Mouse (Mus musculus): ENCODE data around the gene Smarcc2. TPM values are rescaled to one million over a fixed set of nuclear protein-coding genes. Genes with fewer than 3 reads are reported as not detected.
A peak's percentile ranks its signal among the peaks of the same experiment; 100 is the strongest.
"Not testable (repeated sequence)": the region's sequence is repeated elsewhere in the genome, so short reads cannot be mapped to it uniquely, and the experiment has no call there.

The Smarcc2 gene
- polyA plus RNA-seq, 1 experiment from 2014 or later = 125 TPM

DNA sequence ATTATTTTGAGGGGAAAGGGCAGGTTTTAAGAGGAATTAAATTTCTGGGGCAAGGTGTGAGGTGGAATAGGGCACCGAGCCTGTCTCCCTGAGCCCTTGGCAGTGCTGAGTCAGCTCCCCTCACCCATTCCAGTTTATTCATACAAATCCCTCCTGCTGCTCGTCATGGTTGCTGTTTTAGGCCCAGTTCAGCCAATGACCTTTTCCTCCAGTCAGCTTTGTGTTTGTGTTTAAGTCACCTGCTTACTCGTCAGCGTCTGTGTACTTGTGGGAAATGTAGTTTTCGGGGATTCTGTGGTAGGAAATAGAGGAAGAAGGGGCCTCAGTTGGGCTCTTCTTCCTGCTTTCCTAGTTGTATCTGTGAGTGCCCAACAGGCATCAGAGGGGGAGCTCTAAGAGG, 30.3 kb downstream of the Smarcc2 start:
- Histone ChIP-seq H3K4me2 (replicated peaks) (no peak overlapping the region), H3K4me1 (peaks cover 17% of the 10 kb centered on the region), H3K4me3 (no peak overlapping the region), H3K27ac (peak overlapping the region; percentile 56; the same call in 1 of the 2 replicates), H3K36me3 (peaks cover 71% of the 10 kb centered on the region), H3K9me3 (no peaks in the 10 kb centered on the region), H3K9ac (no peak overlapping the region), H3K27me3 (no peaks in the 10 kb centered on the region)
- no peak for ATAC-seq (ENCODE audit: insufficient number of reproducible peaks, insufficient read depth, low FRiP score, low TSS enrichment)
- WGBS = 64% methylated on average over 5 of the region's 5 CpGs

DNA sequence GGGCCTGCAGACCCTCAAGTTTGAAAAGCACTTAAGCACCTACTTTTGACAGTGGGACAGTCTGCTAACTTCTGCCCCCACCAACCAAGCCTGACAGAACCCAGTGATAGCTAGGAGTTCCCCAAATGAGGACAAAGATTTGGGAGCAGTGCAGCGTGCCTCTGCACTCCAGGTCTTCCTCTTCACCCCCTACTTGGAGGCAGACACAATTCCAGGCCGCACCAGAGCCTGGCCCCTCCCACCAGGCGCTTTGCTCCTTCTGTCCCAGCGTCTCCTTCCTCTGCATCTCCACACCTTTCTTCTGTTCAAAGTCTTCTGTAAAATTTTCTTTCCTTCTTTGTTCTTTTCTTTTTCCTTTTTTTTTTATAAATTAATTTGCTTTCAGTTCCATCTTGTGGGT, 30.7 kb downstream of the Smarcc2 start:
- Histone ChIP-seq H3K27ac (peak overlapping the region; percentile 56; the same call in 1 of the 2 replicates), H3K4me1 (peaks cover 20% of the 10 kb centered on the region), H3K4me3 (no peak overlapping the region), H3K9me3 (no peaks in the 10 kb centered on the region), H3K36me3 (peaks cover 68% of the 10 kb centered on the region), H3K4me2 (replicated peaks) (no peak overlapping the region), H3K9ac (no peak overlapping the region), H3K27me3 (no peaks in the 10 kb centered on the region)
- ATAC-seq (ENCODE audit: insufficient number of reproducible peaks, insufficient read depth, low FRiP score, low TSS enrichment) = no peak
- WGBS = 55% methylated on average over 4 of the region's 4 CpGs

DNA sequence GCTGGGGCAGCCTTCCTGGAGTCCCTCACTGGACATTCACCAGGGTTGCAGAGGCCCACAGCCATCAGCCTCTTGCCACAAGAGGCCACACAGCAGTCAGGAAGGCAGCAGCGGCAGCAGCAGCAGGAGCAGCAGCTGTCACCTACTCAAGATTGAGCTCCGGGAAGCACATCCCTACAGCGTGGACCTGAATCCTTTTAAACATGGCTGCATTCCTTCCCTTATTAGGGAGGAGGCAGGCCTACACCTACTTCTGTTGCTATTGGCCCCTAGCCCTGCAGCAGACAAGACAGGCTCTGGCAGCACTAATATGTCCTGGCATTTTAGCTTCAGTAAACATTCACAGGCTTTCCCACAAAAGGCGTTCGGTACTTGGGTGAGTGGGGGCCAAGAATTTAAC, 31.2 kb downstream of the Smarcc2 start:
- H3K36me3 ChIP-seq = peaks cover 67% of the 10 kb centered on the region

DNA sequence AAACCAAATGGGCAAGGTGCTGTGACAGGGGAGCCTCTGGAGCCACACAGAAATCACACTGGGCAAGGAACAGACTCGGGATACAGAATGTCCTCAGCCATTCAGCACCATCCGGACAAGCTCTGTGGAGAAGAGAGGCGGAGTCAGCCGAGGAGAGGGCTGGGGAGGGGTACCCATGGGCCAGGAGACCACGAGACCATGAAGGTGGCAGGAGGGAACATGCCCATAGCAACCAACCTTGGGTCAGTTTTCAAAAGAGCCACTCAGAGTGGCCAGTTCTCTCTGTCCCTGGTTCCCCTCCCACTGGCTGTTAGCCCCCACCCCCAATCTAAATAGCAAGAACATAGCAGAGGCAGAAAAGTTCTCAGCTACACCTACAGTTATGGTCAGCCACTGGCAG, 31.9 kb downstream of the Smarcc2 start:
- Histone ChIP-seq H3K9ac (no peak overlapping the region), H3K36me3 (peaks cover 61% of the 10 kb centered on the region), H3K9me3 (no peaks in the 10 kb centered on the region), H3K4me2 (replicated peaks) (no peak overlapping the region), H3K4me3 (peak overlapping the region; percentile 0; the same call in 1 of the 2 replicates), H3K27ac (no peak overlapping the region), H3K4me1 (peaks cover 24% of the 10 kb centered on the region), H3K27me3 (no peaks in the 10 kb centered on the region)
- 48% methylated on average over 5 of the region's 5 CpGs for WGBS
- no peak for ATAC-seq (ENCODE audit: insufficient number of reproducible peaks, insufficient read depth, low FRiP score, low TSS enrichment)

More for the DNA sequence above, 31.2 kb downstream of the Smarcc2 start:
- Histone ChIP-seq H3K27me3 (no peaks in the 10 kb centered on the region), H3K4me3 (no peak overlapping the region; the same call in 1 of the 2 replicates), H3K4me2 (replicated peaks) (no peak overlapping the region), H3K27ac (peak overlapping the region; percentile 56; the same call in 1 of the 2 replicates), H3K9me3 (no peaks in the 10 kb centered on the region), H3K4me1 (peaks cover 24% of the 10 kb centered on the region), H3K9ac (no peak overlapping the region)
- no peak for ATAC-seq (ENCODE audit: insufficient number of reproducible peaks, insufficient read depth, low FRiP score, low TSS enrichment)
- 69% methylated on average over 5 of the region's 5 CpGs for WGBS

GRCm38 (mm10) chr10:128491495-128491894, 32.4 kb downstream of the Smarcc2 start:
- Histone ChIP-seq H3K4me1 (peaks cover 24% of the 10 kb centered on the region), H3K4me2 (replicated peaks) (peak overlapping the region; percentile 65), H3K9me3 (no peaks in the 10 kb centered on the region), H3K4me3 (peak overlapping the region; percentile 80), H3K27ac (peak overlapping the region; percentile 30; the same call in 1 of the 2 replicates), H3K9ac (peak overlapping the region; percentile 27; the same call in 1 of the 2 replicates), H3K27me3 (no peaks in the 10 kb centered on the region), H3K36me3 (peaks cover 55% of the 10 kb centered on the region)
- 66% methylated on average over 6 of the region's 6 CpGs for WGBS
- ATAC-seq (ENCODE audit: insufficient number of reproducible peaks, insufficient read depth, low FRiP score, low TSS enrichment) = no peak

DNA sequence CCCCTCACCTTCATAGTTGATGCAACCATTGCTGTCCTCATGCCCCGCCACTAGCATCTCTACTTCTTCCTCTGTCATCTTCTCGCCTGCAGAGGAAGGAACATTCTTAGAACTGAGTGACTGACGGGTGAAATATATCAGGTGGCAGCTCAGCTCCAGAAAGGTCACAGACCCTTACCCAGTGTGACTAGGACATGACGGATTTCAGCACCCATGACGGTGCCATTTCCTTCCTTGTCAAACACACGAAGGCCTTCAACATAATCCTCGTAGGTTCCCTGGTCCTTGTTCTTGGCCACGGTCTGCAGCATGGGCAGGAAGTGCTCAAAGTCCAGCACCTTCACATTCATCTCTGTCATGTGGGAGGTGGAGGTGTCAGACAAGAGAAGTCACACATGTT, 33.0 kb downstream of the Smarcc2 start:
- H3K27ac ChIP-seq = peak overlapping the region; percentile 94; the same call in 1 of the 2 replicates

DNA sequence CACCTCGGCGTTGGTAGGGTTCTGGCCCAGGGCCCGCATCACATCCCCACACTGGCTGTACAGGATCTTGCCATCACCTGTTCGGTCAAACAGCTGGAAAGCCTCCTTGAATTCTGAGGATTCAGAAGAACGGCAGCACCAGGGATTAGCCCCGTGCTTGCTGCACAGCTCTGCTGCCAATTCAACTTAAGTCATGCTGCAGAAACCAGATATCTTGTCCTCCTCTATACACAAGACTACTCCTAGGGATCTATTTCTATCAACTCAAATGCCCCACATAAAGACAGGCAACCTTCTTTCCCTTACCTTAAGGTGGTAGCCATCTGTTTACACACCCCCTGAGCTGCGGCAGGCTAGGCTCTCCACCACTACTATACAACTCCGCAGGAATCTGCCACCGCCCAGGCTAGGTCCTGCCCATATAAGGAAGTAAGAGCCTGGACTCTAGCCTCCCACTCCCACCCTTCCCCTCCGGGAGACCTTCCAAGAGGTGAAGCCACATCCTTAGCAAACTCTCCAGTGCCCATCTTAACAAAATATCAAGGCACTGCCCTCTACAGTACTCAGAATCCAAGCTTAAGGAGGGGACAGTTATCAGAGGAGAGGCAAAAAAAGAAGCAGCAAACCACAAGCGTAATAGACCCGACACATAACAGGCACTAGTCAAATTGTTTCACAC, 33.7 kb downstream of the Smarcc2 start:
- Histone ChIP-seq H3K4me3 (peak overlapping the region; percentile 80), H3K27ac (peak overlapping the region; percentile 94), H3K9ac (peak overlapping the region; percentile 84), H3K36me3 (peaks cover 43% of the 10 kb centered on the region), H3K9me3 (no peaks in the 10 kb centered on the region), H3K4me2 (replicated peaks) (peak overlapping the region; percentile 65), H3K27me3 (no peaks in the 10 kb centered on the region), H3K4me1 (peaks cover 24% of the 10 kb centered on the region)
- 26% methylated on average over 12 of the region's 12 CpGs for WGBS
- peak; percentile 54 for ATAC-seq (ENCODE audit: insufficient number of reproducible peaks, insufficient read depth, low FRiP score, low TSS enrichment)

More for the DNA sequence above, 33.0 kb downstream of the Smarcc2 start:
- peak overlapping the region; percentile 65 for H3K4me2 ChIP-seq (replicated peaks)
- peaks cover 50% of the 10 kb centered on the region for H3K36me3 ChIP-seq
- peaks cover 24% of the 10 kb centered on the region for H3K4me1 ChIP-seq
- peak overlapping the region; percentile 84 for H3K9ac ChIP-seq
- H3K27me3 ChIP-seq; H3K9me3 ChIP-seq; ATAC-seq (ENCODE audit: insufficient number of reproducible peaks, insufficient read depth, low FRiP score, low TSS enrichment): not testable (repeated sequence)
- H3K4me3 ChIP-seq = peak overlapping the region; percentile 80
- 73% methylated on average over 8 of the region's 8 CpGs for WGBS

- 0% methylated on average over 12 of the region's 12 CpGs for WGBS
- Histone ChIP-seq H3K4me2 (replicated peaks) (peak overlapping the region; percentile 65), H3K9ac (peak overlapping the region; percentile 84), H3K27me3 (no peaks in the 10 kb centered on the region), H3K9me3 (no peaks in the 10 kb centered on the region), H3K36me3 (peaks cover 37% of the 10 kb centered on the region), H3K27ac (peak overlapping the region; percentile 94), H3K4me3 (peak overlapping the region; percentile 80), H3K4me1 (peaks cover 24% of the 10 kb centered on the region)
- 0 out of 2 replicates have a peak, but pooled peaks have one; percentile 24 for ATAC-seq (ENCODE audit: insufficient number of reproducible peaks, insufficient read depth, low FRiP score, low TSS enrichment)
Measured at GRCm38 (mm10) chr10:128493319-128493694, 34.3 kb downstream of the Smarcc2 start.

GRCm38 (mm10) chr10:128493695-128494666, 34.9 kb downstream of the Smarcc2 start, which contains the start of gene Myl6:
Gene Myl6, minus strand, starts transcription at chr10:128494145.
- ATAC-seq (ENCODE audit: insufficient number of reproducible peaks, insufficient read depth, low FRiP score, low TSS enrichment) = peak; percentile 90
- H3K27ac ChIP-seq = peak within 1 kb of the TSS; percentile 94
- H3K9me3 ChIP-seq = no peaks in the 10 kb centered on the region
- H3K36me3 ChIP-seq = peaks cover 31% of the 10 kb centered on the region
- under 1% methylated on average over 45 of the region's 45 CpGs for WGBS
- peak within 1 kb of the TSS; percentile 80 for H3K4me3 ChIP-seq
- peak within 1 kb of the TSS; percentile 84 for H3K9ac ChIP-seq
- H3K4me2 ChIP-seq (replicated peaks) = peak within 1 kb of the TSS; percentile 65
- H3K27me3 ChIP-seq = no peaks in the 10 kb centered on the region
- peaks cover 24% of the 10 kb centered on the region for H3K4me1 ChIP-seq

GRCm38 (mm10) chr10:128494667-128495245, 35.7 kb downstream of the Smarcc2 start:
- H3K9me3 ChIP-seq = no peaks in the 10 kb centered on the region
- peaks cover 29% of the 10 kb centered on the region for H3K4me1 ChIP-seq
- peak overlapping the region; percentile 80 for H3K4me3 ChIP-seq
- WGBS = 59% methylated on average over 11 of the region's 11 CpGs
- ATAC-seq (ENCODE audit: insufficient number of reproducible peaks, insufficient read depth, low FRiP score, low TSS enrichment) = no peak
- H3K27ac ChIP-seq = peak overlapping the region; percentile 94
- H3K36me3 ChIP-seq = peaks cover 23% of the 10 kb centered on the region
- H3K27me3 ChIP-seq = no peaks in the 10 kb centered on the region
- H3K9ac ChIP-seq = peak overlapping the region; percentile 84
- peak overlapping the region; percentile 65 for H3K4me2 ChIP-seq (replicated peaks)

DNA sequence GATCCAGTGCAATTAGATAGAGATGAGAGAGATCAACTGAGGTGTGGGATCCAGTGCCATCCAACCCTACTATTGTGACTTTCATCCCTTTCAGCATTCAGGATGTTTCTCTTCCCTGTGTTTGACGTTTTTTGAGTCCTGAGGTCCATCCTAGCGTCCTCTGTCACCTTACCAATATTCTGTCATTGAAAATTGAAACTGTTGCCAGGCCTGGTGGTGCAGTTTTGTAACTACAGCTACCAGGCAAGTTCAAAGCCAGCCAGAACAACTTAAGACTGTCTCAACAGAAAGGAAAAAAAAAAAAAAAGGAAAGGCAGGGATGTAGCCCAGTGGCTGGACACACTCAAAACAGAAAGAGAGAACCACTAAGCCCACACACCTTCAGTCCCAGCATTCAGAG, 36.2 kb downstream of the Smarcc2 start:
- Histone ChIP-seq H3K36me3 (peaks cover 18% of the 10 kb centered on the region), H3K9ac (no peak overlapping the region), H3K27ac (no peak overlapping the region), H3K4me1 (peaks cover 29% of the 10 kb centered on the region), H3K4me3 (peak overlapping the region; percentile 80; the same call in 1 of the 2 replicates), H3K27me3 (no peaks in the 10 kb centered on the region), H3K9me3 (no peaks in the 10 kb centered on the region), H3K4me2 (replicated peaks) (peak overlapping the region; percentile 65)
- WGBS = 72% methylated on average over 2 of the region's 2 CpGs
- ATAC-seq (ENCODE audit: insufficient number of reproducible peaks, insufficient read depth, low FRiP score, low TSS enrichment) = no peak

Measured in embryonic facial prominence, embryonic 12.5 days (tissue).